Mouse (Mus musculus): ENCODE results near the gene Taf4. TPM values are rescaled to one million over a fixed set of nuclear protein-coding genes. Genes with fewer than 3 reads are reported as not detected.

The Taf4 gene
- polyA plus RNA-seq, 1 experiment from 2014 or later = 5.0 TPM

GRCm38 (mm10) chr2:180006352-180007017 is 30.0 kb upstream of the Taf4 start:
- Histone ChIP-seq H3K27me3 (no peaks in the 10 kb centered on the region), H3K36me3 (no peaks in the 10 kb centered on the region), H3K4me1 (no peaks in the 10 kb centered on the region), H3K27ac (replicated peaks) (no peak overlapping the region), H3K4me3 (no peak overlapping the region), H3K9ac (replicated peaks) (no peak overlapping the region), H3K4me2 (replicated peaks) (no peak overlapping the region), H3K9me3 (no peaks in the 10 kb centered on the region)
- no peak for ATAC-seq (ENCODE audit: low FRiP score, low read depth)
- 48% methylated on average over 8 of the region's 9 CpGs for WGBS

DNA sequence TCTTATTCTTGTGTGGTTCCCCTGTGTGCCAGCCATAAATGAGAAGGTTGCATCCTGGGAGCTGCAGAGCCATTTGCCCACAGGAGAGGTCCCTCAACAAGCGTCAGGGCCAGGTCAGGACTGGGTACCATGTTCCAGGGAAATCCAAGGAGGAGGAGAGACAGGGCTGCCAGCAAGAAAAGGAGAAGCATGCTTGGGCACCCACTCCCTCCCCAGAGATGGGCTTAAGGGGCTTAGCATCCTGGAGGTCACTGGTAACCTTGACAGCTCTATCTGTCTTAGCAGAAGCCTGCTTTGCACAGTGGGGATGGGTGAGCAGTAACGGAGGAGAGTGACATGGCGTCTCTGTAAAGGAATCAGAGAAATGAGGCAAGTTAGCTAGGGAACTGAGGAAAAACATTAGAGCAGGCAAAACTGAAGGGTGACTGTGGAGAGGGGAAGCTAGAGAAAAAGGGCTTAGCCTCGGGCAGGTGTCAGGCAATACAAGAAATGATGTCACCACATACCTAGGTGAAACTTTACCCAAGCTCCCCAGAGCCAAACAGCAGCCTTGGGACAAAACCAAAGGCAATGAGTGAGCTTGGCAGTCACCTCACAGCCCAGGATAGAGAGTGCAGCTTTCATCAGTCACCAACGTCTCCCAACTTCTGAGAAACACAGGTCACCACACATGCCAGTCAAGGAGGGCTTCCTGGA is 29.4 kb upstream of the Taf4 start:
- no peak overlapping the region for H3K27ac ChIP-seq (replicated peaks)
- H3K4me3 ChIP-seq = no peak overlapping the region
- no peaks in the 10 kb centered on the region for H3K9me3 ChIP-seq
- no peak overlapping the region for H3K4me2 ChIP-seq (replicated peaks)
- H3K4me1 ChIP-seq = no peaks in the 10 kb centered on the region
- ATAC-seq (ENCODE audit: low FRiP score, low read depth) = no peak
- WGBS = 62% methylated on average over 5 of the region's 5 CpGs
- H3K36me3 ChIP-seq = no peaks in the 10 kb centered on the region
- H3K9ac ChIP-seq (replicated peaks) = no peak overlapping the region
- H3K27me3 ChIP-seq = no peaks in the 10 kb centered on the region

DNA sequence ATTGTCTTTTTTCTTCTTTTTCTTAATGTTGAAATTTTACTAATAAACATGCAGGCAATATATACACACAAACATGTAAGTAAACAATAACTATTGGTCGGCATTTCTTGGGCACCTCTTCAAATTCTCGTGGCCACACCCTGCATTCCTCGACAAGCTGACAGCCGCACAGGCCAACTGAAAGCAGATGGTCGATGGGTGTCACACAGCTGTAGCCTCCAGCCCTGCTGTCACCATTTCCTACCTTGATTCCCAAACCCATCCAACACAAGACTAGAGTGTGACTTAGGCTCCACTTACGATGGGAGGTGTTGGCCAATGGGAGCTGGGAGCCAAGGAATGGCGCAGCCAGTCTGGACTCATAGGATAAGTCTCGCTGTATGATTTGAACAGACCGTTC is 25.2 kb upstream of the Taf4 start:
- no peak overlapping the region for H3K4me2 ChIP-seq (replicated peaks)
- ATAC-seq (ENCODE audit: low FRiP score, low read depth) = no peak
- 90% methylated on average over 9 of the region's 9 CpGs for WGBS
- no peak overlapping the region for H3K9ac ChIP-seq (replicated peaks)
- H3K4me1 ChIP-seq = no peaks in the 10 kb centered on the region
- no peaks in the 10 kb centered on the region for H3K9me3 ChIP-seq
- H3K27me3 ChIP-seq = no peaks in the 10 kb centered on the region
- no peak overlapping the region for H3K27ac ChIP-seq (replicated peaks)
- H3K36me3 ChIP-seq = no peaks in the 10 kb centered on the region
- no peak overlapping the region for H3K4me3 ChIP-seq

DNA sequence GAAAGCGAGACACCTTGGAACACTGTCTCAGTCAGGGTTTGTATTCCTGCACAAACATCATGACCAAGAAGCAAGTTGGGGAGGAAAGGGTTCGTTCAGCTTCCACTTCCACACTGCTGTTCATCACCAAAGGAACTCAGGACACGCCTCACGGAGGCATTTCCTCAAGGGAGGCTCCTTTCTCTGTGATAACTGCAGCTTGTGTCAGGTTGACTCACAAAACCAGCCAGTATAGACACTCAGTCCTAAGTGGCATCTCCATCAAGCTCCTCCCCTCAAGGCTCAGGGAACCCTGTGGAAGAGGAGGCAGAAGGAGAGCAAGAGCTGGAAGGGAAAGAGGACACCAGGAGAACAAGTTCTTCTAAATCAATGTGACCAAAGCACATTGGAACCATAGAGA is 22.0 kb upstream of the Taf4 start:
- H3K27ac ChIP-seq (replicated peaks) = no peak overlapping the region
- 78% methylated on average over 4 of the region's 4 CpGs for WGBS
- no peak for ATAC-seq (ENCODE audit: low FRiP score, low read depth)
- H3K9me3 ChIP-seq = no peaks in the 10 kb centered on the region
- no peaks in the 10 kb centered on the region for H3K36me3 ChIP-seq
- H3K4me2 ChIP-seq (replicated peaks) = no peak overlapping the region
- H3K4me1 ChIP-seq = no peaks in the 10 kb centered on the region
- no peak overlapping the region for H3K4me3 ChIP-seq
- no peak overlapping the region for H3K9ac ChIP-seq (replicated peaks)
- no peaks in the 10 kb centered on the region for H3K27me3 ChIP-seq

DNA sequence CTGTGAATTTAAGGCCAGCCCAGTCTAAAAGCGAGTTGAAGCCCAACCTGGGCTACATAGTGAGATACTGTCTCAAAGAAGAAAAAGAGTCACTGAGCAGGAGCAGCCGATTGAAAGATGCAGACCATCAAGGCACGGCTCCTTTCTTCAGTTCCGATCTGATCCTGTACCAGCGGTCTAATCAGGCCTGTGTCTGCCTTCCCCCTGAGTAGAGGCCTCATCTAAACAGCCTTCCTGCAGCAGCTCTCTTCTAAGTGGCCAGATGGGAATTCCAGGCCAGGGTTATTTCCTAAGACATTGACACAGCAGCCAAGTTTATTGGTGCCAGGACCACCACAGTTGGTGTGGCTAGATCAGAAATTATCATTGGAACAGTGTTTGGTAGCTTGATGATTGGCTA is 16.6 kb upstream of the Taf4 start:
- no peak for ATAC-seq (ENCODE audit: low FRiP score, low read depth)
- Histone ChIP-seq H3K4me1 (no peaks in the 10 kb centered on the region), H3K9me3 (no peaks in the 10 kb centered on the region), H3K4me3 (no peak overlapping the region), H3K27me3 (no peaks in the 10 kb centered on the region), H3K4me2 (replicated peaks) (no peak overlapping the region), H3K27ac (replicated peaks) (no peak overlapping the region), H3K36me3 (no peaks in the 10 kb centered on the region), H3K9ac (replicated peaks) (no peak overlapping the region)
- 90% methylated on average over 5 of the region's 5 CpGs for WGBS

GRCm38 (mm10) chr2:179989098-179989497 is 12.7 kb upstream of the Taf4 start:
- Histone ChIP-seq H3K4me1 (no peaks in the 10 kb centered on the region), H3K4me3 (no peak overlapping the region), H3K36me3 (no peaks in the 10 kb centered on the region), H3K27me3 (no peaks in the 10 kb centered on the region), H3K9me3 (no peaks in the 10 kb centered on the region), H3K27ac (replicated peaks) (no peak overlapping the region), H3K9ac (replicated peaks) (no peak overlapping the region), H3K4me2 (replicated peaks) (no peak overlapping the region)
- WGBS = 45% methylated on average over 1 of the region's 1 CpGs
- no peak for ATAC-seq (ENCODE audit: low FRiP score, low read depth)

GRCm38 (mm10) chr2:179986437-179987022 is 10.1 kb upstream of the Taf4 start:
- H3K4me1 ChIP-seq = no peaks in the 10 kb centered on the region
- H3K36me3 ChIP-seq = no peaks in the 10 kb centered on the region
- H3K27ac ChIP-seq (replicated peaks) = no peak overlapping the region
- ATAC-seq (ENCODE audit: low FRiP score, low read depth) = no peak
- no peaks in the 10 kb centered on the region for H3K9me3 ChIP-seq
- H3K27me3 ChIP-seq = no peaks in the 10 kb centered on the region; the same call in 1 of the 2 replicates
- 84% methylated on average over 10 of the region's 10 CpGs for WGBS
- H3K9ac ChIP-seq (replicated peaks) = no peak overlapping the region
- H3K4me3 ChIP-seq = no peak overlapping the region
- no peak overlapping the region for H3K4me2 ChIP-seq (replicated peaks)

GRCm38 (mm10) chr2:179985695-179986094 is 9.2 kb upstream of the Taf4 start:
- Histone ChIP-seq H3K4me2 (replicated peaks) (no peak overlapping the region), H3K9me3 (no peaks in the 10 kb centered on the region), H3K27me3 (no peaks in the 10 kb centered on the region; the same call in 1 of the 2 replicates), H3K4me3 (no peak overlapping the region), H3K36me3 (no peaks in the 10 kb centered on the region), H3K27ac (replicated peaks) (no peak overlapping the region), H3K9ac (replicated peaks) (no peak overlapping the region), H3K4me1 (no peaks in the 10 kb centered on the region)
- WGBS = 74% methylated on average over 1 of the region's 1 CpGs
- no peak for ATAC-seq (ENCODE audit: low FRiP score, low read depth)

DNA sequence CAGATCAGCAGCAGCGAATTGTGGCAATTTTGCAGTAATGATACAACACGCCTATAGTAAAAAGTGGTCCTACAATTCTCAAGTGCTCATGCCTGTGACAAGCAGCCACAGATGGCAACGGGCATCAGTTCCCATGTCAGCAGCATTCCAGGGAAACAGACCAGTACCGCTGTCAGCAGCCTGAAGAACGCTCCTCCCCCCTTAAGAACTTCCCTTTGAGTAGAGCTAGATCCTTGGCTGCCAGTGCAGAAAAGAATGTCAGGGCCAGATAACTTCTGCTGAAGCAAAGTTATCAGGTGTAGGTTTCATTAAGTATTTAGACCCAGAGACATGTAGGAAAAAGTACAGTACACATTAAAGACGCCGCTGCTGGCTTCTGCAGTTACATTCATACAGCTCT is 8.4 kb upstream of the Taf4 start:
- no peaks in the 10 kb centered on the region for H3K4me1 ChIP-seq
- 48% methylated on average over 7 of the region's 7 CpGs for WGBS
- no peak overlapping the region for H3K27ac ChIP-seq (replicated peaks)
- H3K36me3 ChIP-seq = no peaks in the 10 kb centered on the region
- no peaks in the 10 kb centered on the region; the same call in 1 of the 2 replicates for H3K27me3 ChIP-seq
- H3K4me2 ChIP-seq (replicated peaks) = no peak overlapping the region
- H3K4me3 ChIP-seq = no peak overlapping the region
- no peaks in the 10 kb centered on the region for H3K9me3 ChIP-seq
- ATAC-seq (ENCODE audit: low FRiP score, low read depth) = no peak
- H3K9ac ChIP-seq (replicated peaks) = no peak overlapping the region

DNA sequence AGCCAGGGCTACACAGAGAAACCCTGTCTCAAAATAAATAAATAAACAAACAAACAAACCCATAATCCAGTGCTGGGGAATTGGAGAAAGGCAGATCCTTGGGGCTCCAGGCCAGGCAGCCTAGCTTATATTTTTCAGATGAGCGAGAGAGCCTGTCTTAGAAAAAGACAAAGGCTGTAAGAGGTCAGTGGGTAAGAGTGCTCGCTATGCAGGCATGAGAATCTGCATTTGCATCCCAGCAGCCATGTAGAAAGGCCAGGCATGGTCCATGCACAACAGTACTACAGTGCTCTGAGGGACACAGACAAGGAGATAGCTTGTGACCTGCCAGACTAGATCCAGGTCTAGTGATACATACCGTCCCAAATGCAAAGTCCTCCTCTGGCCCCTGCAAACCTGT is 6.3 kb upstream of the Taf4 start:
- no peak for ATAC-seq (ENCODE audit: low FRiP score, low read depth)

GRCm38 (mm10) chr2:179980616-179981015 is 4.2 kb upstream of the Taf4 start:
- H3K36me3 ChIP-seq = no peaks in the 10 kb centered on the region
- no peak overlapping the region for H3K4me2 ChIP-seq (replicated peaks)
- no peak overlapping the region for H3K4me3 ChIP-seq
- no peaks in the 10 kb centered on the region for H3K9me3 ChIP-seq
- WGBS = 58% methylated on average over 4 of the region's 4 CpGs
- no peak for ATAC-seq (ENCODE audit: low FRiP score, low read depth)
- no peaks in the 10 kb centered on the region; the same call in 1 of the 2 replicates for H3K27me3 ChIP-seq
- H3K27ac ChIP-seq (replicated peaks) = no peak overlapping the region
- H3K4me1 ChIP-seq = peaks cover 11% of the 10 kb centered on the region
- H3K9ac ChIP-seq (replicated peaks) = no peak overlapping the region

More for the DNA sequence above, 6.3 kb upstream of the Taf4 start:
- Histone ChIP-seq H3K4me3 (no peak overlapping the region), H3K9ac (replicated peaks) (no peak overlapping the region), H3K27ac (replicated peaks) (no peak overlapping the region), H3K27me3 (no peaks in the 10 kb centered on the region; the same call in 1 of the 2 replicates), H3K4me1 (peaks cover 8% of the 10 kb centered on the region), H3K4me2 (replicated peaks) (no peak overlapping the region), H3K9me3 (no peaks in the 10 kb centered on the region), H3K36me3 (no peaks in the 10 kb centered on the region)
- WGBS = 72% methylated on average over 3 of the region's 3 CpGs

DNA sequence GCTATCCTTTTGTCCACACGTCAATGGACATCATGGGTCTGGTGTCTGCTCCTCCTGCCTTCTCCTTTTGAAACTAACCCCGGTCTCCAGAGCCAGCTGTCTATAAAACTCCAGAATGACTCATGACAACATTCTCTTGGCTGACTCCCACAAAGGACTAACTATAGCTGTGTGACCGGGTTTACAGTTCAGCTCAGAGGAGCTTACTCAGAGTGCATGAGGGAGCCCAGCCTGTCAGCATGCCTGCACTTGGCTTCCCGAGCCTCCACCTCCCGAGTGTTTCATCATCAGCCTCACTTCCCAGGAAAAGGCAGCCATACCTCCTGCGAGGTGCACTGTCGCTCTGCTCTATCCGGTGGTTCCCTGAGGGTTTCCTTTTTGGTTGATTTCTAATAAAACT is 3.4 kb upstream of the Taf4 start:
- no peak overlapping the region for H3K9ac ChIP-seq (replicated peaks)
- no peak for ATAC-seq (ENCODE audit: low FRiP score, low read depth)
- no peak overlapping the region for H3K27ac ChIP-seq (replicated peaks)
- H3K27me3 ChIP-seq = no peaks in the 10 kb centered on the region; the same call in 1 of the 2 replicates
- 81% methylated on average over 8 of the region's 8 CpGs for WGBS
- H3K4me3 ChIP-seq = no peak overlapping the region
- H3K36me3 ChIP-seq = no peaks in the 10 kb centered on the region
- H3K4me2 ChIP-seq (replicated peaks) = no peak overlapping the region
- peaks cover 16% of the 10 kb centered on the region for H3K4me1 ChIP-seq
- no peaks in the 10 kb centered on the region for H3K9me3 ChIP-seq
